Mouse (Mus musculus) gastrocnemius, postnatal 36 days (tissue): ENCODE measurements around the gene Tceal5. TPM values are rescaled to one million over a fixed set of nuclear protein-coding genes. Genes with fewer than 3 reads are reported as not detected.

Experiments
- DNase-seq, 2 experiments: peaks; one replicate each; pipeline ENCODE4 v3.0.0; 2022
- intact Hi-C: fragments of 180-260 bp; cut with DNase I; formaldehyde crosslinking; loops from one replicate; pipeline ENCODE4 v1.15.1; 2025
- microRNA-seq, 2 experiments: library from miRNA; unstranded; fragments of <30 nt; microRNA quantifications; one replicate each; pipeline ENCODE4 v1.2.0; 2021
- total RNA-seq, 2 experiments: library from RNA; stranded (reverse); gene quantifications; 2 replicates each; pipeline ENCODE4 v1.2.3; 2021

Gene Tceal5
- total RNA-seq, 2 experiments from 2014 or later = 30.0 to 50.9 TPM

DNA sequence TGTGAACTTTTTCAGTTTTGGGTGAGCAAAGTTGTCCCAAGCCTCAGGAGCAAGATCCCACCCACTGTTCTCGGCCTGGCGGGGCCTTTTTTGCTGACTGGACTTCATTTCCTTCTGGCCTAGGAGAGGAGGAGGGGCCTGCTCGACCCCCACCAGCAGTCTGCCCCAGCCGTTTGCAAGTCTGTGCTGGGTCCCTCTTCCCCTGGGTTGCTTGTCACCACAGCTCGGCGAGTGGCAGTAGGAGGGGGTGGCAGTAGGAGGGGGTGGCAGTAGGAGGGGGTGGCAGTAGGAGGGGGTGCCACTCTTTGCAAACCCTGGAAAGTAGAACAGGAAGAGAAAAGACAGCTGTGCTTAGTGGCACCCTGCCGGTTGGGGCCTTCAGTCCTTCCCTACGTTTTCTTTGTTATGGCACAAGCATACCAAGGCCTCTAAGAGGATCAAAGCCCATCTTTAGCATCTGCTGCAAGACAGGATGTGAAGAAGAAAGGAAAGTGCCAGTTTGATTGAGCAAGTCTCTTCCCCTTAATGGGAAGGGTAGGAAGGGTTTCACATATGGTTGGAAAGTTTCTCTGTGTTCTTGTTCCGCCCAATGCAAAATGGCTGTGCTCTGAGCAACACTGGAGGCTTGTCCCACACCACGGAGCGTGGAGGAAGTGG lies 22.7 kb downstream of the Tceal5 start:
- intact Hi-C loops = no loop called here
- no peak for DNase-seq

GRCm38 (mm10) chrX:136172786-136173185 lies 30.9 kb downstream of the Tceal5 start:
- DNase-seq = no peak
- intact Hi-C loops = no loop called here

- peak; percentile 31 to 50 for DNase-seq
- intact Hi-C loops = no loop called here
Measured at GRCm38 (mm10) chrX:136172118-136172551, 31.5 kb downstream of the Tceal5 start, which contains the start of gene Tceal8. Gene Tceal8, minus strand, starts transcription at chrX:136172342.

DNA sequence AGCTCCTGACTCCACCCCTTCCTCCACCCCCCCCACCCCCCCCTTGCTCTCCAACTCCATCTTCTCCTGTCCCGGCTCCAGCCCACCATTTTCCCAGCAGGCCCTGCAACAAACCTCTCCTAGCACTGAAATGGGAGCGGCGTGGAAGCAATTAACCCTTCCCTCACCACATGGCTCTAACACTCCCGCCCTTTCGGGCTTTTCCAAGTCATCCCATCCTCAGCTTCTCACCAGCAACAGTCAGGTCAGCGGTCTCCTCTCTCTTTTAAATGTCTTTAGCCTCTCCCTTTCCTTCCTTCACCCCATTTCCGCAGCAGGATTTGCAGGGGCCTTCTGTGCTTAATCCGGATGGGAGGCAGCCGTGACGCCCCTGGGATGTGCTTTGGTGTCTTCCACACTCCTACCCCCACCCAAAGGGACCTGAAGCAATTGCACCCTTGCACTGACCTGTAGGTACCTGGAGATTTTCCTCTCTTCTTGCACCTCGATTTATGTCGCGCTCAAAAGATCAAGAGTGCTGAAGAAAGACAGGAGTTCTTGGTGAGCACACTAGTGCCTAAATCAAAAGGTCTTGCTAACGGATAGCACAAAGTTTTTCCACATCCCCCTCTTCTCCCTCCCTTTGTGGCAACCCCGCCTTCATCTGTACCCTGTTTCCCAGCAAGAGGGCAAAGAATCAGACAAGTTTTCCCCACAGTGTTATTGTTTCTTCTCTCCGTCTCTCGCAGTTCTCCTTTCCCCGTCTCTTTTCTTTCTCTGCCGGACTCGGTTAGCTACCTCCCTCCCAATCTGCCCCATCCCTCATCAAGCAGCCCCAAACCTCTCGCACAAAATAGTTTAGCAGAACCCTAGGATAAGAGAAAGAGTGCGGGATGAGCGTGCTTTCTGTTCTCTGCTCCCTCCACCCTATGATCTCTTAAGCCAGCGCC lies 32.2 kb downstream of the Tceal5 start:
- intact Hi-C loops = no loop called here

DNA sequence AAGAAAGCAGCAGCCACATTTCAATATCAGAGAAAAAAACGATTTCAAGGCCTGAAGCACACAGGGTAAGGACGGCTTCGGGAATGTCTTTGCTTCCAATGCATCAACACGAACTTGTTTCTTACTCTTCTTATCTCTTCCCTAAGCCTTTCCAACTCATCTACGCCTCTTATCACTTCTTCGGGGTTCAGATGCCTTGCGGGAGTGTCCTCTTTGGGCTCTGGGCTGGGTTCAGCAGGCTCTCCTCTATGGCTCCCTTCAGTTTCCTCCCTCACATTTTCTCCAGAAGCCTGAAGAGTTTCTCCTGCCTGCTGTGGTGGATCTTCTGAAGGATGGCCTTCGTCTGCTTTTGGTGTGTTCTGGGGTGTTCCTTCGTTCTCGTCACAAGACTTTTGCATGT lies 33.1 kb downstream of the Tceal5 start:
- no peak for DNase-seq
- intact Hi-C loops = no loop called here

More for the DNA sequence above, 32.2 kb downstream of the Tceal5 start:
- DNase-seq = peak; percentile 21 to 39

Small RNAs within 50 kb of the gene (microRNA-seq; reads per million reads assigned to microRNA genes)
- 0 reads per million in 2 experiments for gene Mir6383

Other genes starting within 250 kb of the Tceal5 start
- gene Arxes2, start 210.1 kb downstream of the Tceal5 start, total RNA-seq = 1 to 10 TPM in 1 of 2 experiments, under 1 TPM in 1; 0.33 to 1.0 TPM
- gene Arxes1, start 170.5 kb downstream of the Tceal5 start, total RNA-seq = not detected
- gene Bex2, start 135.6 kb downstream of the Tceal5 start, total RNA-seq = not detected
- gene Nxf3, start 118.6 kb downstream of the Tceal5 start, total RNA-seq = not detected
- gene Bex4, start 64.9 kb downstream of the Tceal5 start, total RNA-seq = not detected
- gene Tceal8, start 31.5 kb downstream of the Tceal5 start, total RNA-seq = 10 to 100 TPM; 13.5 to 13.6 TPM
- 10 to 100 TPM; 58.2 to 79.9 TPM for gene Tceal7, start 10.9 kb upstream of the Tceal5 start, total RNA-seq
- 10 to 100 TPM; 14.3 to 22.9 TPM for gene Bex1, start 11.6 kb upstream of the Tceal5 start, total RNA-seq
- 10 to 100 TPM; 28.6 to 31.1 TPM for gene Tceal9, start 41.2 kb upstream of the Tceal5 start, total RNA-seq
- 1 to 10 TPM; 2.4 to 4.3 TPM for gene Bex3, start 66.4 kb upstream of the Tceal5 start, total RNA-seq